Mouse (Mus musculus) MEL (cell line): ENCODE measurements at regions not wholly inside any gene's neighbourhood (a gene's known extent, or its start where the extent isn't known, plus 50 kb on each side); places are given as distances from the start of the nearest gene placed in this dataset.

ENCODE experiments used
- CTCF ChIP-seq, 3 experiments: IDR thresholded peaks in 2 of 3; conservative IDR thresholded peaks in 1 of 3; 2 replicates each; pipeline ENCODE4 v1.5.1; 2011 to 2012; ENCODE audit warnings: low read length in 3 of 3, low read depth in 2 of 3, mild to moderate bottlenecking in 2 of 3, improper control_type of control experiment in 1 of 3, inconsistent platforms in 1 of 3, mixed read lengths in 1 of 3, moderate library complexity in 1 of 3; ENCODE audit not compliant: control insufficient read depth in 1 of 3, insufficient read depth in 1 of 3, poor library complexity in 1 of 3, severe bottlenecking in 1 of 3
- E2F4 ChIP-seq: IDR thresholded peaks from 2 replicates; pipeline ENCODE4 v1.6.1; 2011; ENCODE audit warnings: low read depth, low read length, improper control_type of control experiment, borderline replicate concordance
- EP300 ChIP-seq, 2 experiments: IDR thresholded peaks; 2 replicates each; pipeline ENCODE4 v1.6.1; 2011; ENCODE audit warnings: improper control_type of control experiment in 2 of 2, low read length in 2 of 2, low read depth in 1 of 2, mild to moderate bottlenecking in 1 of 2
- HCFC1 ChIP-seq: IDR thresholded peaks from 2 replicates; pipeline ENCODE4 v1.6.1; 2012; ENCODE audit warnings: low read depth, mild to moderate bottlenecking, inconsistent platforms, low read length, improper control_type of control experiment, moderate library complexity
- MAFK ChIP-seq: IDR thresholded peaks from 2 replicates; pipeline ENCODE4 v1.6.1; 2011; ENCODE audit warnings: low read depth, mild to moderate bottlenecking, low read length, improper control_type of control experiment, borderline replicate concordance
- MAX ChIP-seq: IDR thresholded peaks from 2 replicates; pipeline ENCODE4 v1.6.1; 2011; ENCODE audit warnings: low read length, improper control_type of control experiment
- POLR2A ChIP-seq, 2 experiments: IDR thresholded peaks; 2 replicates each; pipeline ENCODE4 v1.6.1; 2011 to 2012; ENCODE audit warnings: low read length in 2 of 2, mild to moderate bottlenecking in 2 of 2, control low read depth in 1 of 2, improper control_type of control experiment in 1 of 2, low read depth in 1 of 2, moderate library complexity in 1 of 2; ENCODE audit not compliant: control insufficient read depth in 1 of 2, insufficient read depth in 1 of 2, poor library complexity in 1 of 2
- POLR2AphosphoS2 ChIP-seq: IDR thresholded peaks from 2 replicates; pipeline ENCODE4 v1.6.1; 2011; ENCODE audit warnings: low read length, improper control_type of control experiment
- POLR2AphosphoS5 ChIP-seq: IDR thresholded peaks from 2 replicates; pipeline ENCODE4 v1.6.1; 2012; ENCODE audit warnings: low read depth, borderline replicate concordance, mild to moderate bottlenecking, inconsistent platforms, low read length, moderate library complexity, mixed read lengths
- RAD21 ChIP-seq: IDR thresholded peaks from 2 replicates; pipeline ENCODE4 v1.6.1; 2011; ENCODE audit warnings: mild to moderate bottlenecking, low read depth, low read length, improper control_type of control experiment
- USF1 ChIP-seq: IDR thresholded peaks from 2 replicates; pipeline ENCODE4 v1.6.1; 2014; ENCODE audit warnings: low read depth, mild to moderate bottlenecking, inconsistent platforms, low read length, improper control_type of control experiment, moderate library complexity
- ZMIZ1 ChIP-seq: IDR thresholded peaks from 2 replicates; pipeline ENCODE4 v1.6.1; 2012; ENCODE audit warnings: low read depth, mild to moderate bottlenecking, inconsistent platforms, low read length, improper control_type of control experiment, moderate library complexity

DNA sequence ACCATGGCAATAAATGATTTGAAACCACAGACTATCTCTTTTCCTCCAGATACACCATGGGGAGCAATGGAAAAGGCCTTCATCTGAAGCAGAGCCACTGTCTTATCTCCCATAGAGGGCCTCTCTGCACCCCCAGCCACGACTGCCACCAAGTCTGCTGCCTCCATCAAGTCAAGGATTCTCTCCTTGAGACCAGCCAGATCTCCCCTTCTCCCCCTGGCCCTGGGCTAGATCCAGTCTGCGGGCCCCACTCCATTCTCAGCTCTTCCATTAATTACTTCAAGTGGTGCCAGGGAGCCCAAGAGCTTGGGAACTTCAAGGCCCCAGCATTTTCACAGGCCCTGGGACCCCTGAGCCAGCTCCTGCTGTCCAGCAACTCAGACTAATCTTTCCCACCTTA lies 351.8 kb upstream of the Cypt12 start:
- TF ChIP-seq POLR2AphosphoS2, result no peak
- TF ChIP-seq POLR2A (IDR thresholded peaks at IDR 0.05; ENCODE audit: control insufficient read depth in 1 of 2, insufficient read depth in 1 of 2, low read depth in 1 of 2, low read length in 2 of 2, poor library complexity in 1 of 2), result no peak
- no peak for TF ChIP-seq MAFK
- TF ChIP-seq POLR2AphosphoS5, result no peak
- TF ChIP-seq E2F4, result no peak
- TF ChIP-seq USF1, result no peak
- TF ChIP-seq CTCF (IDR thresholded peaks at IDR 0.05 in 2 of 3, conservative IDR thresholded peaks at IDR 0.05 in 1 of 3; ENCODE audit: control insufficient read depth in 1 of 3, insufficient read depth in 1 of 3, low read depth in 2 of 3, low read length in 3 of 3, poor library complexity in 1 of 3, severe bottlenecking in 1 of 3), result no peak
- no peak for TF ChIP-seq RAD21
- TF ChIP-seq EP300 (IDR thresholded peaks at IDR 0.05; ENCODE audit: low read depth in 1 of 2, low read length in 2 of 2), result no peak
- TF ChIP-seq MAX, result no peak
- TF ChIP-seq HCFC1, result no peak
- TF ChIP-seq ZMIZ1, result no peak
